Mouse (Mus musculus) ES-Bruce4 (cell line): ENCODE data around the gene Actr3.

Experiments used
- CTCF ChIP-seq: IDR thresholded peaks from one replicate; pipeline ENCODE4 v1.8.1; 2011; ENCODE audit warnings: low read depth, low read length
- EP300 ChIP-seq: IDR thresholded peaks from 2 replicates; pipeline ENCODE4 v1.6.1; 2011; ENCODE audit warnings: low read depth, low read length; ENCODE audit not compliant: insufficient read depth
- POLR2A ChIP-seq: IDR thresholded peaks from one replicate; pipeline ENCODE4 v1.8.1; 2011; ENCODE audit warnings: low read length; ENCODE audit not compliant: insufficient read depth

DNA sequence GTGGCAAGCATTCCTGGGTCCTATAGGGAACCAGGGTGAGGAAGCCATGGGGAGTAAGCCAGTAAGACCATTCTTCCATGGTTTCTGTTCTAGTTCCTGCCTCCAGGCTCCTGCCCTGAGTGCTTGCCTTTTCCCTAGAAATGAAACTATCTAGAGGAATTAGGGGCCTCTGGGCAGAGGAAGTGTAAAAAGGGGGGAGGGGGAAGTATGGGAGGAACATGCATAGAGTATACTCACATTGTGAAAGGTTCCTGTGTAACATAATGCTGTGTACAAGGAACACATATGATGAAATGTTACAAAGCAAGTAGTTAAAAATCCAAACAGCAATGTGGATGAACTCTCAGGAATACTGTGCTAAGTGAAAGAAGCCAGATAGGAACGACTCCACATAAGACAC lies 27.4 kb upstream of the Actr3 start:
- TF ChIP-seq POLR2A (no peak), CTCF (no peak), EP300 (no peak)
